Mouse (Mus musculus): Measurements from ENCODE around the gene Slc35f4. TPM values are rescaled to one million over a fixed set of nuclear protein-coding genes. Genes with fewer than 3 reads are reported as not detected.

Gene Slc35f4
- polyA plus RNA-seq, 1 experiment from 2014 or later, result not detected

DNA sequence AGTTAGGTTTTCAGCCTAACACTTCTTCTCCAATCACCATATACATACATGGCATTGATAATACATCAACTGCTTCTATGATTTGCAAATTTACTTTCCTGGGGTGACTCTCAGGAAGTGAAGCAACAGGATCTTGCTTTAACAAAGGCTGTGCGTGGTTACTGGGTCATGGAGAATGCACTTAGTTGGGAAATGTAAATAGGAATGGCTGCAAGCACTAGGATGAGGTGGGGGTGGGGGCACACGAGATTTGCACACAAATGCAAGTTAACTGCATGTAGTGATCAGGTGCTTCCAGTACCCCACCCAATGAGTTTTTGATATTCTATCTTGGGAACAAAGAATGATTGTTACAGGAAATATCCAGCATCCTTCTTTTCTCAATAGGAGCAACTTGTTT, 250.5 kb downstream of the Slc35f4 start:
- Histone ChIP-seq H3K27me3 (no peaks in the 10 kb centered on the region), H3K9me3 (replicated peaks) (no peaks in the 10 kb centered on the region), H3K36me3 (no peaks in the 10 kb centered on the region), H3K4me1 (replicated peaks) (no peaks in the 10 kb centered on the region), H3K27ac (no peak overlapping the region), H3K9ac (no peak overlapping the region), H3K4me3 (replicated peaks) (no peak overlapping the region), H3K4me2 (no peak overlapping the region)
- DNase-seq (no peak), ATAC-seq (ENCODE audit: low read depth) (no peak)
- 21% methylated on average over 2 of the region's 2 CpGs for WGBS (ENCODE audit: insufficient replicate concordance)

DNA sequence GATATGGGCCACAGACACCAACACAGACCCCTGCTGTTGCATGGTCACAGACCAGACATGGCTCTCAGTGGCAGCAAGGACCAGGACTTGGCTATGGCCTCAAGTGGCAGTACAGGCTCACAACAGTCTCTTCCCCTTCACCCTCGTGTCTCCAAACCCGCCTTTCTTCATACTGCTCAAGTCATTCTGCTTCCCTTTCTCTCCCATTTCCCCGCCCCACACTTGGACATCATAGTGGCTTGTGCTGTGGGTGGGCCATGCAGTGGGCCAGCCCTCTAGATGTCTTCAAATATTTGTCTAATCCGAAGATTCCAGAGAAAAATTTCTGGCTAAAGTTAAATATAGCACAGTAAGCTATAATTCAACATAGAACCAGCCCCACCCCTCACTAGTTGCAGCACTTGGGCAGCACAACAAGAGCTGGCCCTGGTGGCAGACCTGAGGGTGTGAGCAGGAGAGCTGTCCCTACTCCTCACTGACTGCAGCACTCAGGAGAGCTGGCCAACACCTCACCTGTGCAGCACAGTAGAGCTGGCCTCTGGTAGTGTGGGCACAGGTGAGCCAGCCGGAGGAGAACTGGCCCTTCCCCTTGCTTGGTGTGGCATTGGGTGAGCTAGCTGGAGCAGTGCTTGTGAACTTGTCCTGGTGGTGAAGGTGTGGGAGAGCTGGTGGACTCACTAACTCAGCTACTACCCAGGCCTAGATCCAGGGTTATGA, 260.4 kb downstream of the Slc35f4 start:
- Histone ChIP-seq H3K27ac (no peak overlapping the region), H3K4me1 (replicated peaks) (no peaks in the 10 kb centered on the region), H3K36me3 (no peaks in the 10 kb centered on the region), H3K4me3 (replicated peaks) (no peak overlapping the region), H3K9me3 (replicated peaks) (no peaks in the 10 kb centered on the region), H3K9ac (no peak overlapping the region), H3K4me2 (no peak overlapping the region), H3K27me3 (no peaks in the 10 kb centered on the region)
- no peak for DNase-seq
- 56% methylated on average over 5 of the region's 5 CpGs for WGBS (ENCODE audit: insufficient replicate concordance)
- ATAC-seq (ENCODE audit: low read depth), result no peak

Small RNA genes within 50 kb of the gene (microRNA-seq; reads per million reads assigned to microRNA genes)
- gene Gm22949, result not detected
